Mouse (Mus musculus): ENCODE measurements around the gene Trim38. TPM values are rescaled to one million over a fixed set of nuclear protein-coding genes. Genes with fewer than 3 reads are reported as not detected.
"Not testable (repeated sequence)": the region's sequence is repeated elsewhere in the genome, so short reads cannot be mapped to it uniquely, and the experiment has no call there.

Trim38 gene
- 0.07 TPM in 1 of 2 replicates, not detected in the other for polyA plus RNA-seq (2015; fragmentation: Nextera tagmentation; extraction: Ambion mirVana)

DNA sequence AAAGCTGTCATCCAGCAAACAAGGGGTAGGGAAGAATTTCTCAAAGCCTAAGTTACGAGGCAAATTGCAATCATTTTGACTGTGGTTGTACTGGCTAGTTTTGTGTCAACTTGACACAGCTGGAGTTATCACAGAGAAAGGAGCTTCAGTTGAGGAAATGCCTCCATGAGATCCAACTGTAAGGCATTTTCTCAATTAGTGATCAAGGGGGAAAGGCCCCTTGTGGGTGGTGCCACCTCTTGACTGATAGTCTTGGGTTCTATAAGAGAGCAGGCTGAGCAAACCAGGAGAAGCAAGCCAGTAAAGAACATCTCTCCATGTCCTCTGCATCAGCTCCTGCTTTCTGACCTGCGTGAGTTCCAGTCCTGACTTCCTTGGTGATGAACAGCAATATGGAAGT, at the start of gene Trim38:
Gene Trim38, plus strand, starts transcription at position 301 of the 400 bp plus-strand sequence.
- H3K27me3 ChIP-seq (replicated peaks; ENCODE audit: control insufficient read depth, insufficient read depth, low read length); H3K27ac ChIP-seq (ENCODE audit: low read depth, low read length); H3K4me1 ChIP-seq (ENCODE audit: control insufficient read depth, insufficient read depth, low read depth, low read length); H3K4me3 ChIP-seq (ENCODE audit: low read length); ATAC-seq; H3K9ac ChIP-seq (ENCODE audit: low read depth, low read length); H3K9me3 ChIP-seq (ENCODE audit: control insufficient read depth, low read length); H3K4me2 ChIP-seq (ENCODE audit: low read length); H3K36me3 ChIP-seq (ENCODE audit: control insufficient read depth, insufficient read depth, low read length): not testable (repeated sequence)
- WGBS: 90% methylated on average over 2 of the region's 2 CpGs

DNA sequence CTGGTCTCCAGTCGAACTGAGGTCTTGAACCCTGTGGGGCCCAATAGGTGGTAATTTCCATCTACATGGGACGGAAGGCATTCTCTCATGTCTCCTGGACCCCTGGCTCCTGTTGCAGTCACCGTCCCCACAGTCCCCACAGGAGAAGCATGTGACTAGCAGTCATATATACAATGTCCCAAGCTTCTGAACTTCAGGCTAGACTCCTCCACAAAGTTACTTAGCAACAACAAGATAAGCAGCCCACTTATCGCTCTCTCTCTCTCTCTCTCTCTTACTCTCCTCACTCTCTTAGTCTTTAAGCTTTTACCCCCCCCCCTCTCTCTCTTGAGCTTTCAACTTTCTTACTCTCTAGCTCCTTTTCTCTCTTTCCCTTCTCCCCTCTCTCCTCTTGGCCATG, 45.5 kb upstream of the Trim38 start:
- H3K27me3 ChIP-seq (replicated peaks; ENCODE audit: control insufficient read depth, insufficient read depth, low read length): no peaks in the 10 kb centered on the region
- H3K4me2 ChIP-seq (ENCODE audit: low read length): no peak overlapping the region
- H3K4me1 ChIP-seq (ENCODE audit: control insufficient read depth, insufficient read depth, low read depth, low read length): no peaks in the 10 kb centered on the region
- no peak for ATAC-seq
- no peak overlapping the region for H3K4me3 ChIP-seq (ENCODE audit: low read length)
- 78% methylated on average over 4 of the region's 4 CpGs for WGBS
- H3K9ac ChIP-seq (ENCODE audit: low read depth, low read length): no peak overlapping the region
- H3K9me3 ChIP-seq (ENCODE audit: control insufficient read depth, low read length): no peaks in the 10 kb centered on the region
- H3K27ac ChIP-seq (ENCODE audit: low read depth, low read length): no peak overlapping the region
- H3K36me3 ChIP-seq (ENCODE audit: control insufficient read depth, insufficient read depth, low read length): no peaks in the 10 kb centered on the region

DNA sequence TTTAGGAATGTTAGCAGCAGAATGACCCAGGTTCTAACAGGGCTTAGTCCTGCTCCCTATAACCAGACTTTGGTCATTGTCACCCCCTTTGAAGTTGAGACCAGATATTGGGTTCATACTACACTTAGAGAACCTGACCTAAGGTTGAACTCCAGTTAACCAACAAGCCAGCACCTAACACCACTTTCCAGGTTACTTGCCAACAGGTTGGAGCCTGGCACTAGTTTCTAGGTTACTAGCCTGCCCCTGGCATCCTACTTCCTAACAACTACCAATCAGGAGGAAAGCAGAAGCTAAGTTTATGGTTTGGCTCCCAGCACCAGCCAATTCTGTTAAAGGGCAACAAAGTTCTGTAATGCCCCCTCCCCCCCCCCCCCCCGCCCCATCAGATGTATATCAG, 44.5 kb upstream of the Trim38 start:
- H3K36me3 ChIP-seq (ENCODE audit: control insufficient read depth, insufficient read depth, low read length): no peaks in the 10 kb centered on the region
- no peaks in the 10 kb centered on the region for H3K4me1 ChIP-seq (ENCODE audit: control insufficient read depth, insufficient read depth, low read depth, low read length)
- H3K27ac ChIP-seq (ENCODE audit: low read depth, low read length): no peak overlapping the region
- H3K9me3 ChIP-seq (ENCODE audit: control insufficient read depth, low read length): no peaks in the 10 kb centered on the region
- no peak overlapping the region for H3K4me2 ChIP-seq (ENCODE audit: low read length)
- 14% methylated on average over 1 of the region's 1 CpGs for WGBS
- no peak for ATAC-seq
- H3K4me3 ChIP-seq (ENCODE audit: low read length): no peak overlapping the region
- H3K27me3 ChIP-seq (replicated peaks; ENCODE audit: control insufficient read depth, insufficient read depth, low read length): no peaks in the 10 kb centered on the region
- no peak overlapping the region for H3K9ac ChIP-seq (ENCODE audit: low read depth, low read length)

- ATAC-seq: no peak
- Histone ChIP-seq H3K9me3 (ENCODE audit: control insufficient read depth, low read length) (no peaks in the 10 kb centered on the region), H3K4me3 (ENCODE audit: low read length) (no peak overlapping the region), H3K4me1 (ENCODE audit: control insufficient read depth, insufficient read depth, low read depth, low read length) (no peaks in the 10 kb centered on the region), H3K4me2 (ENCODE audit: low read length) (no peak overlapping the region), H3K27me3 (replicated peaks; ENCODE audit: control insufficient read depth, insufficient read depth, low read length) (no peaks in the 10 kb centered on the region), H3K36me3 (ENCODE audit: control insufficient read depth, insufficient read depth, low read length) (no peaks in the 10 kb centered on the region), H3K9ac (ENCODE audit: low read depth, low read length) (no peak overlapping the region), H3K27ac (ENCODE audit: low read depth, low read length) (no peak overlapping the region)
- WGBS: 81% methylated on average over 18 of the region's 18 CpGs
These were observed 41.1 kb upstream of the Trim38 start for GRCm38 (mm10) chr13:23728472-23729191.

DNA sequence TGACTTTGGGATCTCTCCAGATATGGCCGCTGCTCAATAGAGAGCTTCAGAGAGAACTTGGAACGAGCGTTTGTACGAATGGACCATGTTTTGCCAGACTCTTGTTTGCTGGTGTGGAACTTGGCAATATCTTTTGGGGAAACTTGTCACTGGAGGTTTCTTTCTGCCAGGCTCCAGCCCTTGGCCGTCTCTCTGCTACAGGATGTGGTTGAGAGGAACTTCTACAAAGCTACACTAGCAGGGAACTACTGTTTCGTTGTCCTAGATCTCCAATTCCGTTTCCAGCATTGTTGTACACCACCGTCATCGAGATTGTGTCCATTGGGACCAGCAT, 40.6 kb upstream of the Trim38 start:
- Histone ChIP-seq H3K27ac (ENCODE audit: low read depth, low read length) (no peak overlapping the region), H3K4me3 (ENCODE audit: low read length) (no peak overlapping the region), H3K9ac (ENCODE audit: low read depth, low read length) (no peak overlapping the region), H3K27me3 (replicated peaks; ENCODE audit: control insufficient read depth, insufficient read depth, low read length) (no peaks in the 10 kb centered on the region), H3K36me3 (ENCODE audit: control insufficient read depth, insufficient read depth, low read length) (no peaks in the 10 kb centered on the region), H3K9me3 (ENCODE audit: control insufficient read depth, low read length) (no peaks in the 10 kb centered on the region), H3K4me2 (ENCODE audit: low read length) (no peak overlapping the region), H3K4me1 (ENCODE audit: control insufficient read depth, insufficient read depth, low read depth, low read length) (no peaks in the 10 kb centered on the region)
- WGBS: 92% methylated on average over 9 of the region's 9 CpGs
- no peak for ATAC-seq

- Histone ChIP-seq H3K36me3 (ENCODE audit: control insufficient read depth, insufficient read depth, low read length) (no peaks in the 10 kb centered on the region), H3K27me3 (replicated peaks; ENCODE audit: control insufficient read depth, insufficient read depth, low read length) (no peaks in the 10 kb centered on the region), H3K4me3 (ENCODE audit: low read length) (no peak overlapping the region), H3K9me3 (ENCODE audit: control insufficient read depth, low read length) (no peaks in the 10 kb centered on the region), H3K4me1 (ENCODE audit: control insufficient read depth, insufficient read depth, low read depth, low read length) (no peaks in the 10 kb centered on the region), H3K4me2 (ENCODE audit: low read length) (no peak overlapping the region), H3K27ac (ENCODE audit: low read depth, low read length) (no peak overlapping the region), H3K9ac (ENCODE audit: low read depth, low read length) (no peak overlapping the region)
- ATAC-seq: no peak
- WGBS: 96% methylated on average over 5 of the region's 5 CpGs
These were observed 40.0 kb upstream of the Trim38 start for GRCm38 (mm10) chr13:23729706-23730105.

DNA sequence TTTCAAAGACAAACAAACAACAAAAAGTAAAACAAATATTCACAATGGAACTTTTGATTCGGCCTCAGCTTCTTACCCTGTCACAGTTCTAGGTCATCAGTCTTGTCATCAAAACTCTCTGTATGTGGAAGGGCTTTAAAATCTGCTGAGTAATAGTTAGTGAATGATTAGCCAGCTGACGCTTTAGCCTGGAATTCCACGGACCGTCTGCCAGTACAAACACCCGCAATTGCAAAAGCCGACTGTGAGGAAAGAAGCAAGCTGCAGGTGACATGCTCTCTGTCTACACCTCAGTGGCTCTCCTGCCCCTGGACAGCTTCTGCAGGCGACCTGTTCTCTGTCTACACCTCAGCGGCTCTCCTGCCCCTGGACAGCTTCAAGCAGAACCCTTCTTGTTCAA, 39.2 kb upstream of the Trim38 start:
- Histone ChIP-seq H3K36me3 (ENCODE audit: control insufficient read depth, insufficient read depth, low read length) (no peaks in the 10 kb centered on the region), H3K4me3 (ENCODE audit: low read length) (no peak overlapping the region), H3K27ac (ENCODE audit: low read depth, low read length) (no peak overlapping the region), H3K4me1 (ENCODE audit: control insufficient read depth, insufficient read depth, low read depth, low read length) (no peaks in the 10 kb centered on the region), H3K9me3 (ENCODE audit: control insufficient read depth, low read length) (no peaks in the 10 kb centered on the region), H3K4me2 (ENCODE audit: low read length) (no peak overlapping the region), H3K9ac (ENCODE audit: low read depth, low read length) (no peak overlapping the region), H3K27me3 (replicated peaks; ENCODE audit: control insufficient read depth, insufficient read depth, low read length) (no peaks in the 10 kb centered on the region)
- ATAC-seq: no peak
- WGBS: 38% methylated on average over 8 of the region's 8 CpGs

GRCm38 (mm10) chr13:23732156-23732804, 37.4 kb upstream of the Trim38 start:
- Histone ChIP-seq H3K4me3 (ENCODE audit: low read length) (no peak overlapping the region), H3K27me3 (replicated peaks; ENCODE audit: control insufficient read depth, insufficient read depth, low read length) (no peaks in the 10 kb centered on the region), H3K9ac (ENCODE audit: low read depth, low read length) (no peak overlapping the region), H3K4me1 (ENCODE audit: control insufficient read depth, insufficient read depth, low read depth, low read length) (no peaks in the 10 kb centered on the region), H3K27ac (ENCODE audit: low read depth, low read length) (no peak overlapping the region), H3K4me2 (ENCODE audit: low read length) (no peak overlapping the region), H3K9me3 (ENCODE audit: control insufficient read depth, low read length) (no peaks in the 10 kb centered on the region), H3K36me3 (ENCODE audit: control insufficient read depth, insufficient read depth, low read length) (no peaks in the 10 kb centered on the region)
- no peak for ATAC-seq
- 23% methylated on average over 8 of the region's 8 CpGs for whole genome bisulfite sequencing

- ATAC-seq: no peak
- no peak overlapping the region for H3K9ac ChIP-seq (ENCODE audit: low read depth, low read length)
- H3K36me3 ChIP-seq (ENCODE audit: control insufficient read depth, insufficient read depth, low read length): no peaks in the 10 kb centered on the region
- no peak overlapping the region for H3K4me2 ChIP-seq (ENCODE audit: low read length)
- no peak overlapping the region for H3K27ac ChIP-seq (ENCODE audit: low read depth, low read length)
- 86% methylated on average over 5 of the region's 5 CpGs for WGBS
- no peaks in the 10 kb centered on the region for H3K9me3 ChIP-seq (ENCODE audit: control insufficient read depth, low read length)
- H3K4me3 ChIP-seq (ENCODE audit: low read length): no peak overlapping the region
- peaks cover 9% of the 10 kb centered on the region for H3K4me1 ChIP-seq (ENCODE audit: control insufficient read depth, insufficient read depth, low read depth, low read length)
- H3K27me3 ChIP-seq (replicated peaks; ENCODE audit: control insufficient read depth, insufficient read depth, low read length): no peaks in the 10 kb centered on the region
These were observed 32.6 kb upstream of the Trim38 start for GRCm38 (mm10) chr13:23737091-23737490.

Measured in hindbrain, embryonic 16.5 days (tissue).